Mouse (Mus musculus): Measurements from ENCODE around the gene Chka. TPM values are rescaled to one million over a fixed set of nuclear protein-coding genes. Genes with fewer than 3 reads are reported as not detected.
A peak's percentile ranks its signal among the peaks of the same experiment; 100 is the strongest.

Chka gene
- polyA plus RNA-seq, 1 experiment from 2014 or later, result 65.6 TPM

DNA sequence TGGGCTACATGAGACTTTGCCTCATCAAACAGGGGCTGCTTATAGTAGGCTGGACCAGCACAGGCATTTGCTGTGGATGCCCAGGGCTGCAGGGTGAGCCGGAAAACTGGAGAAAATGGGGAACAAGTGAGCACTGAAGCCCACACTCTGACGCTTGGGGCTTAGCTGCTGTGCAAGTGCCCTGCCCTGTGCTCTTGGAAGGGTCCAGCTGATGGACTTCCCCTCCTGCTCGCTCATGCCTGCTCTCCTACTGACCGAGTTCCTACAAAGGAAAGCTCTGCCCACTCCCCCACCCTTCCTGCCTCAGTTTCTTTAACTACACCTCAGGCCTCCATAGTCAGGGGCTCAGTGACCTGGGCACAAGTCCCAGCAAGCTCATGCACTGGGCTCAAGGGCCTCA, 76.4 kb downstream of the Chka start:
- H3K36me3 ChIP-seq (replicated peaks), result no peaks in the 10 kb centered on the region
- H3K9ac ChIP-seq, result no peak overlapping the region
- H3K4me1 ChIP-seq, result peaks cover 8% of the 10 kb centered on the region; the same call in 1 of the 2 replicates
- H3K27ac ChIP-seq, result no peak overlapping the region
- no peaks in the 10 kb centered on the region for H3K27me3 ChIP-seq (replicated peaks)
- no peak overlapping the region for H3K4me3 ChIP-seq
- H3K4me2 ChIP-seq, result no peak overlapping the region
- H3K9me3 ChIP-seq, result no peaks in the 10 kb centered on the region
- ATAC-seq (replicated peaks), result no peak
- 97% methylated on average over 4 of the region's 4 CpGs for WGBS

- peaks cover 8% of the 10 kb centered on the region; the same call in 1 of the 2 replicates for H3K4me1 ChIP-seq
- no peaks in the 10 kb centered on the region for H3K27me3 ChIP-seq (replicated peaks)
- no peak overlapping the region for H3K4me2 ChIP-seq
- H3K4me3 ChIP-seq, result no peak overlapping the region
- no peaks in the 10 kb centered on the region for H3K36me3 ChIP-seq (replicated peaks)
- H3K27ac ChIP-seq, result no peak overlapping the region
- H3K9ac ChIP-seq, result no peak overlapping the region
- 79% methylated on average over 4 of the region's 4 CpGs for WGBS
- no peaks in the 10 kb centered on the region for H3K9me3 ChIP-seq
- no peak for ATAC-seq (replicated peaks)
Measured at GRCm38 (mm10) chr19:3928779-3929178, 77.2 kb downstream of the Chka start.

DNA sequence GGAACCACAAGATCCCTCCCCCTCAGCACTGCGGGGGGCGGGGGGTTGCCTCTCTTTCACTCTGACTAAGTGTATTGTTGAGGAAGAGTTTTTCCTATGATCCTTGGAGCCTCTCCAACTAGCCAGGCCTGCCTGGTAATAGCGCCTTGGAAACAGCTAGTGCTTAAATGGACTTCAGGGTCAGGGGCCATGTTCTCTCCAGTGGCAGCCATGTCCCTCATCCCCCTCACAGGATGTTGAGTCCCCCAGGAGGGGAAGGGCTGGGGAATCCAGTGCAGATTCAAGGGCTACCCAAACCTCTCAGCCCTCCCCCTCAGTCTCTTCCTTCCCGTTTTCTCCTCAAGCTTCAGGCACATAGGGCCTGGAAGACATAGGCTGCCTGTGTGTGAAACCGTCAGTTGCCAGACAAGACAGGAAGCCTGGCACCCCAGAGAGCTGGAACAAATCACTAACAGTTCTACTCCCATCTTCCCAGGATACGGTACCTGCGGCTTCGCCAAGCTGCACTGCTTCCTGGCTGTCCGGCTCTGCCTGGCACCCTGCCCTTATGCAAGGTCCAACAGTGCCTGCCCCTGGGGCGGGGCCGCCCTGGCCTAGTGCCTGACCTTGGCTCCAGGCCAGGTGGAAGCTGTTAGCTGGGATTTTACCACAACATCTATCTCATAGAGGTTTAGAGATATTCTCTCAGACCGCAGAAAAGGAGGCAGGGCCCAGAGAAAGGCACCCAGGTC, 77.8 kb downstream of the Chka start, which contains the start of gene Aldh3b1:
Gene Aldh3b1, minus strand, starts transcription at position 598 of the 731 bp plus-strand sequence.
- Histone ChIP-seq H3K4me3 (no peak within 1 kb of the TSS), H3K27me3 (replicated peaks) (no peaks in the 10 kb centered on the region), H3K4me2 (no peak within 1 kb of the TSS), H3K4me1 (peaks cover 8% of the 10 kb centered on the region; the same call in 1 of the 2 replicates), H3K9ac (no peak within 1 kb of the TSS), H3K9me3 (no peaks in the 10 kb centered on the region), H3K27ac (peak within 1 kb of the TSS; percentile 43), H3K36me3 (replicated peaks) (no peaks in the 10 kb centered on the region)
- 61% methylated on average over 12 of the region's 12 CpGs for WGBS
- peak; percentile 60; the same call in 1 of the 2 replicates for ATAC-seq (replicated peaks)

- Histone ChIP-seq H3K4me1 (peaks cover 11% of the 10 kb centered on the region), H3K27me3 (replicated peaks) (peaks cover 6% of the 10 kb centered on the region; the same call in 1 of the 2 replicates), H3K27ac (peak overlapping the region; percentile 43; the same call in 1 of the 2 replicates), H3K9ac (no peak overlapping the region), H3K36me3 (replicated peaks) (no peaks in the 10 kb centered on the region), H3K9me3 (no peaks in the 10 kb centered on the region), H3K4me2 (no peak overlapping the region), H3K4me3 (no peak overlapping the region)
- ATAC-seq (replicated peaks), result no peak
- 72% methylated on average over 21 of the region's 21 CpGs for WGBS
Measured at GRCm38 (mm10) chr19:3930262-3931057, 78.9 kb downstream of the Chka start.

GRCm38 (mm10) chr19:3931716-3932115, 80.1 kb downstream of the Chka start:
- H3K27me3 ChIP-seq (replicated peaks), result peaks cover 13% of the 10 kb centered on the region
- WGBS, result 91% methylated on average over 9 of the region's 9 CpGs
- no peaks in the 10 kb centered on the region for H3K9me3 ChIP-seq
- H3K4me2 ChIP-seq, result no peak overlapping the region
- H3K27ac ChIP-seq, result no peak overlapping the region
- no peak overlapping the region for H3K4me3 ChIP-seq
- no peak for ATAC-seq (replicated peaks)
- no peaks in the 10 kb centered on the region for H3K36me3 ChIP-seq (replicated peaks)
- H3K9ac ChIP-seq, result no peak overlapping the region
- peaks cover 20% of the 10 kb centered on the region for H3K4me1 ChIP-seq

DNA sequence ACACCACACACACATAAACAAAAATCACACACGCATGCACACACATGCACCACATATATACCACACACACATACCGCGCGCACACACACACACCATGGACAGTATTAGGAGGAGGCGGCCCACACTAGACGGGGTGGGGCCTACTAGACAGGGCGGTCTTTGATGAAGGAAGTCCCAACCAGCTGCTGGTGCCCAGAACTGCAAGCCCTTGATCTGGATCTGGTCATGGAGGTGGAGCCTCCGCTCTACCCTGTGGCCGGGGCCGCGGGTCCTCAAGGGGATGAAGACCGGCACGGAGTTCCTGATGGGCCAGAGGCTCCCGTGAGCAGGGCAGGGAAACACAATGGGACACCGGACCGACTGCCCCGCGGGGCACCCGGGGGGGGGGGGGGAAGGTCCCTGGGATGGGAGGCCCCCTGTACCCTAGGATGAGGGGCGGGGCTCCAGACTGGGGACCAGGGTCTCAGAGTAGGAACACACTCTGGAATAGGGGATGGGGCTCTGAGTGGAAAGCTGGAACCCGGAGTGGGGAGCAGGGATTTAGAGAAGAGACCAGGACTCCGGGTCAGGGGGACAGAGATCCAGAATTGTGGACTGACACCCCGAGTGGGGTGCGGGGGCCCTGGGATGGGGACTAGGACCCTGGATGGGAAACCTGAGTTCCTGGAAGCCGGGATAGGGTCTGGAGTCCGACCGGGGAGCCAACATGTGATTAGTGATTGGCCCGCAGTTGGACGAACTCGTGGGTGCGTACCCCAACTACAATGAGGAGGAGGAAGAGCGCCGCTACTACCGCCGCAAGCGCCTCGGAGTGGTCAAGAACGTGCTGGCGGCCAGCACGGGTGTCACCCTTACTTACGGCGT, 83.7 kb downstream of the Chka start, which contains the start of gene Unc93b1:
Gene Unc93b1, plus strand, starts transcription at position 155 of the 864 bp plus-strand sequence.
- ATAC-seq (replicated peaks), result peak; percentile 50; the same call in 1 of the 2 replicates
- no peak within 1 kb of the TSS for H3K27ac ChIP-seq
- H3K4me2 ChIP-seq, result peak within 1 kb of the TSS; percentile 65
- peaks cover 13% of the 10 kb centered on the region for H3K27me3 ChIP-seq (replicated peaks)
- no peaks in the 10 kb centered on the region for H3K36me3 ChIP-seq (replicated peaks)
- no peaks in the 10 kb centered on the region for H3K9me3 ChIP-seq
- 7% methylated on average over 41 of the region's 42 CpGs for WGBS
- H3K4me3 ChIP-seq, result peak within 1 kb of the TSS; percentile 37
- peak within 1 kb of the TSS; percentile 18; the same call in 1 of the 2 replicates for H3K9ac ChIP-seq
- H3K4me1 ChIP-seq, result peaks cover 12% of the 10 kb centered on the region

DNA sequence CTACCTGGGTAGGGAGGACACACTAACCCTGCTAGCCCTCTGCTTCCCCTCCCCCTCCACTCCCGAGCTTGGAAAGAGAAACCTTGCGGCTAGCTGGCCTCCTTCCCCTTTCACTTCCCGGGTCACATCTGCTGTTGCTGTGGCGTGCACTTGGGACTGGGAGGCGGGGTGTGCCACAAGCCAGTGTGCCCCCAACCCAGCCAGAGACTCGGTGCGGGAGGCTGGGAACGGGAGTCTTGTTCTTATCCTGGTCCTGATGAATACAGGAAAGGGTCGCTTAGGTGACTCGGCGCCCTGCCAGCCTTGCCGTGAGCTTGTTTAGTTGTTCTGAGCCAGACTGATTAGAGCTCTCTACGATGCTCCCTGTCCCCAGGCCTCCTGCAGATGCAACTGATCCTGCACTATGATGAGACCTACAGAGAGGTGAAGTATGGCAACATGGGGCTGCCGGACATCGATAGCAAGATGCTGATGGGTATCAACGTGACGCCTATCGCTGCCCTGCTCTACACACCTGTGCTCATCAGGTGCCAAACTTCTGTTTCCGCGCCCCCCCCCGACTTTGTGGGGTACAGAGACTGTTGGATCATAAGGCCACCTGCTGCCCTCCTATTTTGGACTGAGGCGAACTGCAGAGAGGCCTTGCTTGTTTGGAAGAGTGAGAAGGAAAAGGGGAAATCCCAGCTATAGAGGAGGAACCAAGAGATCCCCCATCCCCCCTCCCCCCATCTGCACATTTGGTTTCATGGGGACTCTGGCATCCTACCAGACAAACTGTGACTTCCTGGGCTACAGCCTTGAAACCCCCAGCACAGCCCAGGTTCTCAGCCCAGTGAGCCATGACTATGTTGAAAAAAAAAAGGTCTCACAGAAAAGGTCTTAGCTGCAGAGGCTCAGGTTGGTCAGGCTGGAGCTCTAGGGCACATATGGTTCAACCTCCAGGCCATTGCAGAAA, 84.6 kb downstream of the Chka start:
- peak overlapping the region; percentile 65 for H3K4me2 ChIP-seq

DNA sequence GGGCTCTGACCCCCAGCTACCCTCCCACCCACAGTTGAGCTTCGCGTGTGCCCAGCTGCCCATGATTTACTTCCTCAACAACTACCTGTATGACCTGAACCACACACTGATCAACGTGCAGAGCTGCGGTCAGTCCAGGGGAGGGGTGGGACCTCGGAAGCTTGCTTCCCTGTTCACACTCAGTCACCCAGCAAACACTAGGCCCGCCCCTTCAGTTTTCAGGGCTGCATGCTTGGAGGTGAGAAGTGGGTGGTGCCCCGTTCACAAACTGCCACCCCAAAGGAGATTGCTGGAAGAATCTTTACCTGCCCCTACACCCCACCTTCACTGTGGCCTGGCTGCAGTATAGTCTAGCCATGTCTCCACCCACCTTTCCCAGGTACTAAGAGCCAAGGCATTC, 90.7 kb downstream of the Chka start:
- Histone ChIP-seq H3K4me2 (no peak overlapping the region), H3K9ac (no peak overlapping the region), H3K4me3 (no peak overlapping the region), H3K9me3 (no peaks in the 10 kb centered on the region), H3K4me1 (no peaks in the 10 kb centered on the region), H3K36me3 (replicated peaks) (no peaks in the 10 kb centered on the region), H3K27ac (no peak overlapping the region), H3K27me3 (replicated peaks) (0 out of 2 replicates have a peak, but pooled peaks cover 3% of the 10 kb centered on the region)
- no peak for ATAC-seq (replicated peaks)
- WGBS, result 83% methylated on average over 7 of the region's 7 CpGs

More for the DNA sequence above, 84.6 kb downstream of the Chka start:
- Histone ChIP-seq H3K4me1 (peaks cover 12% of the 10 kb centered on the region), H3K9ac (peak overlapping the region; percentile 18; the same call in 1 of the 2 replicates), H3K27ac (no peak overlapping the region), H3K36me3 (replicated peaks) (no peaks in the 10 kb centered on the region), H3K4me3 (peak overlapping the region; percentile 37), H3K27me3 (replicated peaks) (peaks cover 13% of the 10 kb centered on the region), H3K9me3 (no peaks in the 10 kb centered on the region)
- ATAC-seq (replicated peaks), result no peak
- 10% methylated on average over 22 of the region's 22 CpGs for WGBS

DNA sequence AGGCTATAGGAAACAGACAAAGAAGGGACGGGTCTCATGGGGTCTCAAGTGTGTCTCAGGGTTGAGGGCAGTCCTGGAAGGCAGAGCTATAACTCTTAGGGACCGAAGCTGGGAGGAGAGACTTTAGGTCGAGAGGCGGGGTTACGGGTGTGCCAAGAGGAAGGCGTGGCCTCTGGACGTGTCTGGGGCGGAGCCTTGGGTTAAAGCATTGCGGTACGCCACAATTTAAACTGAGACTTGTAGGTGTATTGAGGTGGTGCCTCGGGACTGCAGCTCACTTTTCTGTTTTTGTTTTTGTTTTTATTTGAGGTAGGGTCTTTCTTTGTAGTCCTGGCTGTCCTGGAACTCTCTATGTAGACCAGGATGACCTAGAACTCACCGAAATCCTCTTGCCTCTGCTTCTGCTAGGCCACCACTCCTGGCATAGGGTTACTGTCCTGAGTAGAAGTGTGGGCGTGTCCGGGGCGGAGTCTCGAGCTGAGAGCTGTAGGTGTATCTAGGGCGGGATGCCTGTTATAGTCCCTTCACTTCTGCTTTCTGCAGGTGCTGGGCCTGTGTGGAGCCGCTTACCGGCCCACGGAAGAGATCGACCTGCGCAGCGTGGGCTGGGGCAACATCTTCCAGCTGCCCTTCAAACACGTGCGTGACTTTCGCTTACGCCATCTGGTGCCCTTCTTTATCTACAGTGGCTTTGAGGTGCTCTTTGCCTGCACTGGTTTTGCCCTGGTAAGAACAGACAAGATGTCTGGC, 91.6 kb downstream of the Chka start:
- WGBS, result 26% methylated on average over 27 of the region's 27 CpGs
- no peaks in the 10 kb centered on the region for H3K4me1 ChIP-seq
- H3K36me3 ChIP-seq (replicated peaks), result no peaks in the 10 kb centered on the region
- no peak overlapping the region for H3K27ac ChIP-seq
- ATAC-seq (replicated peaks), result no peak
- H3K4me3 ChIP-seq, result no peak overlapping the region
- no peaks in the 10 kb centered on the region for H3K9me3 ChIP-seq
- H3K9ac ChIP-seq, result no peak overlapping the region
- H3K4me2 ChIP-seq, result peak overlapping the region; percentile 3; the same call in 1 of the 2 replicates
- 0 out of 2 replicates have a peak, but pooled peaks cover 3% of the 10 kb centered on the region for H3K27me3 ChIP-seq (replicated peaks)

Measured in midbrain, embryonic 15.5 days (tissue).